8 mouse cellular contexts compared by ENCODE assay signal in genomic region chr11:109610046-109610794, GRCm38 (mm10). TPM values are rescaled to one million over a fixed set of nuclear protein-coding genes. Genes with fewer than 3 reads are reported as not detected.
DNase-seq lines count a peak whose midpoint lies in the region; ATAC-seq lines count a peak whose summit lies in the region.

No protein-coding gene starts in this region.

- H3K4me1 ChIP-seq in kidney, embryonic 14.5 days (ENCODE audit: control insufficient read depth, insufficient read depth, low read length): peaks cover 16% of the 10 kb centered on the region
- H3K4me1 ChIP-seq in midbrain, embryonic 16.5 days (ENCODE audit: control insufficient read depth, insufficient read depth, low read length): peaks cover 16% of the 10 kb centered on the region

- peak overlapping the region; percentile 81 for H3K9ac ChIP-seq in kidney, embryonic 14.5 days (ENCODE audit: low read depth, low read length)
- H3K9ac ChIP-seq in midbrain, embryonic 16.5 days (ENCODE audit: low read depth, low read length): peak overlapping the region; percentile 73

- ATAC-seq in kidney, embryonic 14.5 days (ENCODE audit: low FRiP score, low TSS enrichment): no peak
- no peak for ATAC-seq in midbrain, embryonic 16.5 days

- no peak overlapping the region; the same call in 1 of the 2 replicates for H3K27ac ChIP-seq in kidney, embryonic 14.5 days (ENCODE audit: low read depth, low read length)
- H3K27ac ChIP-seq in midbrain, embryonic 16.5 days (ENCODE audit: low read length): no peak overlapping the region

- peak overlapping the region; percentile 79 for H3K4me2 ChIP-seq in kidney, embryonic 14.5 days (replicated peaks; ENCODE audit: low read depth, low read length)
- peak overlapping the region; percentile 88 for H3K4me2 ChIP-seq in midbrain, embryonic 16.5 days (ENCODE audit: low read length)

- no peaks in the 10 kb centered on the region for H3K27me3 ChIP-seq in kidney, embryonic 14.5 days (ENCODE audit: control insufficient read depth, insufficient read depth, low read length)
- no peaks in the 10 kb centered on the region for H3K27me3 ChIP-seq in midbrain, embryonic 16.5 days (ENCODE audit: control insufficient read depth, insufficient read depth, low read depth, low read length)

- no peaks in the 10 kb centered on the region for H3K9me3 ChIP-seq in kidney, embryonic 14.5 days (ENCODE audit: control insufficient read depth, low read length)
- H3K9me3 ChIP-seq in midbrain, embryonic 16.5 days (replicated peaks; ENCODE audit: control insufficient read depth, low read length, poor library complexity, severe bottlenecking): no peaks in the 10 kb centered on the region

- peak; percentile 18 to 26 for DNase-seq in cerebellum, adult 18-20 months
- no peak for DNase-seq in cerebellum, adult 11-12 months
- peak; percentile 43 for DNase-seq in urinary bladder, postnatal 14 days (ENCODE audit: low spot score)
- DNase-seq in urinary bladder, postnatal 25 days (ENCODE audit: low spot score): no peak
- no peak for DNase-seq in right cerebral cortex, adult 2 months (ENCODE audit: low spot score in 2 of 2)
- DNase-seq in right cerebral cortex, adult 18-20 months: no peak

- 17% methylated on average over 9 of the region's 9 CpGs for WGBS in kidney, embryonic 14.5 days
- WGBS in midbrain, embryonic 16.5 days: 14% methylated on average over 9 of the region's 9 CpGs

- no peaks in the 10 kb centered on the region for H3K36me3 ChIP-seq in kidney, embryonic 14.5 days (ENCODE audit: control insufficient read depth, insufficient read depth, low read length)
- no peaks in the 10 kb centered on the region for H3K36me3 ChIP-seq in midbrain, embryonic 16.5 days (ENCODE audit: control insufficient read depth, insufficient read depth, low read length)

- H3K4me3 ChIP-seq in kidney, embryonic 14.5 days (ENCODE audit: low read length): peak overlapping the region; percentile 76
- H3K4me3 ChIP-seq in midbrain, embryonic 16.5 days (ENCODE audit: low read depth, low read length): peak overlapping the region; percentile 68

RNA-seq across cellular contexts. Expression of gene Wipi1, which starts 1.5 kb away (rescaled TPM):
- polyA plus RNA-seq in kidney, embryonic 14.5 days (2014; fragmentation: Nextera tagmentation; extraction: Ambion mirVana): 15.0 and 19.6 TPM in 2 replicates
- polyA plus RNA-seq in midbrain, embryonic 16.5 days (2015; fragmentation: Nextera tagmentation; extraction: Ambion mirVana): 14.3 and 15.6 TPM in 2 replicates

RNA-seq across cellular contexts. Expression of gene Prkar1a, which starts 39.0 kb away (rescaled TPM):
- polyA plus RNA-seq in kidney, embryonic 14.5 days (2014; fragmentation: Nextera tagmentation; extraction: Ambion mirVana): 273 and 367 TPM in 2 replicates
- 538 and 554 TPM in 2 replicates for polyA plus RNA-seq in midbrain, embryonic 16.5 days (2015; fragmentation: Nextera tagmentation; extraction: Ambion mirVana)

Comparison
In these comparisons a context has a peak if more than half of its experiments do, and no peak if none do; other contexts are left out.
1. DNase-seq: peak in cerebellum, adult 18-20 months (2 of 2) and urinary bladder, postnatal 14 days (single experiment); none in cerebellum, adult 11-12 months (single experiment), urinary bladder, postnatal 25 days (single experiment), right cerebral cortex, adult 2 months (0 of 2) and right cerebral cortex, adult 18-20 months (single experiment).